Mouse (Mus musculus) large intestine, adult 2 months (tissue): ENCODE measurements around the gene Tekt5. TPM values are rescaled to one million over a fixed set of nuclear protein-coding genes. Genes with fewer than 3 reads are reported as not detected.

Experiments
- DNase-seq: peaks from one replicate; pipeline ENCODE4 v3.0.0-alpha.2; 2012; ENCODE audit warnings: low read depth, low spot score
- WGBS: fragments of 180-500 bp; shearing (Covaris S2); methylation state at CpG from one replicate; pipeline ENCODE4 v1.1.7; 2018; 5-methylcytosine and 5-hydroxymethylcytosine counted together
- polyA plus RNA-seq: library from polyadenylated mRNA; depleted of rRNA; stranded (reverse); fragments of >200 nt; gene quantifications from 2 replicates; pipeline ENCODE4 v1.2.3, GENCODE M21; 2012

The Tekt5 gene
- polyA plus RNA-seq, 1 experiment: 0.06 TPM

DNA sequence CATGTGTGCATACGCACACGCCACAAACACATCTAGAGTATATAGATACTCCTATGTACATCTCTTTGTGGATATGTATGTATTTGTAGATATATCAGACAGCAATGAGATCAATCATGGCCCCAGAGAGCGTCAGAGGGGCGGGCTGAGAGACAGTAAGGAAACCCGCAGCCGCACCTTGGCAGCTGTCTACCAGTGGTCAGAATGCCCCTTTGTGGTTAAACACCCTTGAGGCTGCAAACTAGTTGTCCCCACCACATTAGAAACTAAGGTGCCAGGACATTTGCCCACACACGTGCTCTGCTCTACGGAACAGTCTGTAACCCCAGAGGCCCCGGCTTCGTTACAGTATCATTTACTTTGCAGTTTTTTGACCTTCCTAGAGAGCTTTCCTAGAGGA, 55.4 kb downstream of the Tekt5 start:
- DNase-seq: no peak
- WGBS: 93% methylated on average over 10 of the region's 10 CpGs

DNA sequence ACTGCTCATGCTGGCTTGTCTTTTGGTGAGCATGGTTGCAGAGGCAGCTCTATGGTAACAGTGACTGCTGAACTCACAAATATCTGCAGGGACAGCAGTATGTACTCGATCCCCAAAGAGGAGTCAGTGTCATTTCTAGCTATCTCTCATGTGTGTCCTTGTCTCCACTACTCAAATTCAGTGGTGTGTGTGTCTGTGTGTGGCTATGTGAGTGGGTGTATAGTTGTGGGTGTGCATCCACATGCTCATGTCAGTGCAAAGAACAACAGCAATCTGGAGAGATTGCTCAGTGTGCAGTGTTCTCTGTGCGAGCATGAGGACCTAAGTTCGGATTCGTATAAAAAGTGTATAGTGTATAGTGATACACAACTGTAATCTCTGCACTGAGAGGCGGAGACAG, 56.7 kb downstream of the Tekt5 start:
- 84% methylated on average over 5 of the region's 5 CpGs for WGBS
- DNase-seq: no peak

DNA sequence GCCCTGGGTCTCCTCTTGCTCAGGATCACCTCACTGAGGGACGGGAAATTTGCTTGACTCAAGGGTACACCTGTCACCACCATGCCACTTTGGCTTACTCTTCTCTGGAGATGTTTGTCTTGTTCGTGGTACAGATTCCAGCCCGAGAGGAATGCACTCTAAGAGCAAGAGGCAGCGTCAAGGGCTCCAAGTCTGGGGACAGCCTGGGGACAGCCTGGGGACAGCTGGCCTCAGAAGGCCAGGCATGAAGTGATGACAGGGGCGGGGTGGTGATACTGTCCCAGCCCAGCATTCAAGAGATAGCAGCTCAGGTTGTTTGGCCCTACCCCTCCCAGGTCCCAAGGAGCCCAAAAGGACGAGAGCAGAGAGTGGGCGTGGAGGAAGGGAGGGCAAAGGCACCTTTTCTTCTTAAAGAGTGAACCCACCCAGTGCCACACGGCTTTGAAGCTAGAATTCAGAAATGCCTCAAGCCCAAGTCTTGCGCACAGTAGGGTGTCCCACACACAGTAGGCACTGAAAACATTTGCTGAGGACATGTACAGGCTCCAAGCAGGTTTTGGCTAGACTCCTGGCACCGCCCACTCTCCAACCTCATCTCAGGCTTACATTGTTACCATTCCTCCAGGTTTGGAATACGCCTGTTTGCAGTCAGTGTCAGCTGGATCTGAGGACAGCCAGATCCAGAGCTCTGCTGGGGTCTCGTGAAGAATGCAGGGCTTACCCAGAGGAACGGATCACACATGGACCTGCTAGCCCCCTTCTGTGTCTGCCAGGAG, 57.7 kb downstream of the Tekt5 start:
- no peak for DNase-seq
- 79% methylated on average over 13 of the region's 13 CpGs for WGBS

DNA sequence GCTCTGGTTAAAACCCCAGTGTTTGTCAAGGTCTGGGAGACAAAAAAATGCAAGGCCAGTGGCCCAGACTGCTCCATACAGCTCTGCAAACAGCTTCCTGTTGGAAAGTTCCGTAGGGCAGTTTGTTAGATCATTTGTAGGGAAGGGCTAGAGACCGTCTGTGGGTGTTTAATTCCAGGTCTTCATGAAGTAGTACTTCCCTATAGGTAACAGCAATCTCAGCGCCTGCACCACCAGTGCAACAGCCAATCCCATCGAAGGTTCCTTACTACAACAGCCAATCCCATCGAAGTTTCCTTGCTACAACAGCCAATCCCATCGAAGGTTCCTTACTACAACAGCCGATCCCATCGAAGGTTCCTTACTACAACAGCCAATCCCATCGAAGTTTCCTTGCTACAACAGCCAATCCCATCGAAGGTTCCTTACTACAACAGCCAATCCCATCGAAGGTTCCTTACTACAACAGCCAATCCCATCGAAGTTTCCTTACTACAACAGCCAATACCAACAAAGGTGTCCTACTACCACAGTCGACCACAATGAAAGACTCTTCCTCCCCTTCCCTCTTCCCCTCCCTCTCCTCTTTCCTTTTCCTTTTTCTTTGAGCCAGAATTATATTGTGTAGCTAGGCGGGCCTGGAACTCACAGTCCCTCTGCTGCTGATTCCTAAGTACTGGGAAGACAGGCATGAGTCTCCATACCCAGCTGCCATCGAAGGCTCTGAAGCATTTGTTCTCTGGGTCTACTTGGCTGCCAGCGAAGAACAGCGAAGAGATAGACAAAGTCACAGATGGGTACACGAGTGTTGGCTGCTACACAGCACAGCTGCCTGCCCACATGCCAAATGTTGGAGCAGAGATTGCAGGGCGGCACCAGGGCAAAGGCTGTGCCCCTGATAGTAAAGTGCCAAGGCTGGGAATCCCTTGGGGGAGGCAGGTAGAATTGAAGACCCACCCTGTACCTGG, 58.6 kb downstream of the Tekt5 start:
- DNase-seq: no peak
- WGBS: 83% methylated on average over 19 of the region's 19 CpGs

DNA sequence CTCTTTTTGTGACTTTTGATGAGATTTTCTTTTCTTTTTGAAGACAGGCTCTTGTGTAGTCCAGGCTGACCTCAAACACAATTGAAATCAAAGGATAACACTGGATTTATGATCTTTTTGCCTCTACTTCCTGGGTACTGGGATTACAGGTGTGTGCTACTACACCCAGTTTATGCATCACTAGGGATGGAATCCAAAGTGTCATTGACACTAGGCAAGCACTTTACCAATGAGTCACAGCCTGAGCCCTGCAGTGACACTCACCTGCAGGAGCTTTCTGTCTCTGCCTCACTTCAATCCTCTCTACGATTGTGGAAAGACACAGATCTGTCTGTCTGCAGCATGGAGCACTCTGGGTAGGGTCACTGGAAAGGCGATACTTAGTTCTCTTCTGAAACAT, 59.3 kb downstream of the Tekt5 start:
- 60% methylated on average over 2 of the region's 2 CpGs for WGBS

DNA sequence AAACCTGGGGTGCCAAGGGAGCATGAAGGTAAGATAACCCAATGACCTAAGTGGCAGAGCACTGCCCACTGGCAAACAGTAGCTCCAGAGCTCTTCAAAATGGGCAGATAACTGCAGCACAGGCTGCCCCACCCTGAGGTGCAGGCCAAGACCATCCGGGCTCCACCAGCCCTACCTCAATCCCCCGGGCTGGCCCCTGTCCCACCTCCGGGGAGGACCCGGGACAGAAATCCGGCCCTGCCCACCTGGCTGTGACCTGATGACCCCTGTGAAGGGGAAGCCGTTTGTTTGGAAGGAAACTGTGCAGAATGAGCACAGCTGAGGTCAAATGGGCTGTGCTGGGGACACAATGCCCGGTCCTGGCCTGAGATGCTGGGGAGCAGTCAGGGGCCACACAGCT, 62.6 kb downstream of the Tekt5 start:
- WGBS: 49% methylated on average over 7 of the region's 7 CpGs
- no peak for DNase-seq

More for the DNA sequence above, 59.3 kb downstream of the Tekt5 start:
- no peak for DNase-seq

DNA sequence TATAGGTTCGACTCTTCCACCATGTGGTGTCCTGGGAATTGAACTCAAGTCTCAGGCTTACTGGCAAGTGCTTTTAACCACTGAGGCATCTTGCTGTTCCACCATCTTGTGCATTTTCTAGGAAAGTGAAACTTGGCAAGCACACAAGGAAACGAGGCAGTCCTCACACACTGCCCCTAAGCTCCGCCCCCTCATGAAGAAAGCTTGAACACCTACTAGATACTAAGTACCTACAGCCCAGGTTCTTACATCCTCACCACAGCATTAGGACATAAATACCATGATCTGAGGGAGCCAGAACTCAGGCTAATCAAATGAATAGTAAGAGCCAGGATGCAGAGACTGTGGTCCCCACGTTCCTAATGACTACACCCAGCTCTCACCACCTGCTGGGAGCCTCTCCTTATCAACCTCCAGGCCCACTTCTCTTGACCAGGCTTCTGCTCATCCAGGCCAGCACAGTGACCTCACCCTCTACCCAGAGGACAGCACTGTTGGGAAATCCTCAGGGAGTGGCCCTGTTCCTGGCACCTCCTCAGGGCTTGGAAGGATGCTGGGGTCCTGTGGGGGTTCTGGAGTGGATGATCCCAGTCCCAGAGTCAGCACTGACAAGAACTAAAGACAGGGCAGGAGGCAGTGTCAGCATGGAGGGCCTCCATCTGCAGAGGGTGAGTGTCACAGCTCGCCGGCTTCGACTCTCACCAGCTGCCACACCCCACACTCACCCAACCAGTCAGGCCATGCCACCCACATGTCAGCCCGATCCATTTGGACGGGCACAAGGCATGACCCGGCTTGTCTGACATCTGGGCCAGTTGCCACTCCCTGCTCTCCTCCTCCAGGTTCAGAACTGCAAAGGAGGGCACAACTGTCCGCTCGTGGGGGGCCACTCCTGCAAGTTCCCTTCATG, 64.4 kb downstream of the Tekt5 start:
- no peak for DNase-seq
- WGBS: 34% methylated on average over 12 of the region's 12 CpGs

DNA sequence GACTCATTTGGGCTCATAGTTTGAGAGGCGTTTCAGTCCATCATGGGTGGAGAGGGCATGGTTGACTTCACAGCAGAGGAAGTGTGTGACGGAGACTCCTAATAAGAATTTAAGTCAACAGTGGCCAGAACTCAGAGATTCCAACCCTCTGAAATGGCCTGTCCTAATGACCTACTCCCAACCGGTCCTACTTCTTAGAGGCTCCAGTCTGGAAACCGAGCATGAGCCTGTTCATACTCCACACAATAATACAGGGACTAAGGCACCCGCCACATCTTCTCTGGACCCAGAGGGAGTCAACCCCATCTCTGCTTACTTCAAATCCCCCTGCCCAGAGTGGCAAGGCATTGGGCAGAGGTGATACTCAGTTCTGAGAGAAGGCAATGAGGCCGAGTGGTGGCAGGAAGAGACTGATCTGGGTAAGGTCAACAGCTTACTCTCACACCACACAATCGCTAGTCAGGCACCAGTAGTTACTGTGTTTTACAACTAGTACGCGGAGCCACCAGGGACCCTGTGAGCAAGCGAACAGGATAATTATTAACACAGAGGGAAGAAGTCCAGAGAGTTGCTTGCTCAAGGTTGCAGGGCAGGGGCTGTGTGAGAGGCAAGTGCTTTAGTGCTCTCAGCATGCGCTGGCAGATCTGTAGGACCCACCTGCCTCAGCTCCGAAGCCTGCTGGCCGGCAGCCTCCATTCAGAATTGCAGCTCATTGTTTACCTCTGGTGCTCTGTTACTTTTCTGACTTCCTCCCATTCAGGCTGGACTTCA, 67.5 kb downstream of the Tekt5 start:
- WGBS: 29% methylated on average over 13 of the region's 13 CpGs
- no peak for DNase-seq

DNA sequence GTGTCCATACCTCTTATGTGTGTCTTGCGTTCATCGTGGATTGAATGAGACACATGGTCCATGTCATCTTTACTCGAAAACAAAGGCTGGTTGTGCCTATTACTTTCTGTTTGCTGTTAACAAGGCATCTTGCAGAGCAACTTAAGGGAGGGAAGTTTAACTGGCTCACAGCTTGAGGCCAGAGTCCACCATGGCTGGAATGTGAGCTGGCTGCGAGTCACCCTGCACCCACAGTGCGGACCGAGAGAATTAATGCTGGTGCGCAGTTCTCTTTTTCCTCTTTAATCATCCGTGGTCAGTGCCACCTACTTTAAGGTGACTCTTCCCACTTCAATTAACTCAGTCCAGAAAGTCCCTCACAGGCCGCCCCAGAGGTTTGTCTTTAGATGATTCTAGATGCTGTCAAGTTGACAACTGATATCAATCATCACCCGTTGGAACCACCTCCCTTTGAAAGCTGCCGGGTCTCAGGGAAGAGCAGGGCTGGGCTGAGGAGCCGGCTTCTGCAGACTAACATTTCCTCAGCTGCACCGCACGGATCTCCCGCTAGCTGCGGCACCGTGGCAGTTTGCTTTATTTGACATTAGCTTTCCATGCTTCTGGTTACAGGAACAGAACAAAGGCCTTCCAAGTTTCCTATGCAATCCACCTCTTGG, 75.2 kb downstream of the Tekt5 start:
- no peak for DNase-seq
- WGBS: 22% methylated on average over 17 of the region's 17 CpGs

DNA sequence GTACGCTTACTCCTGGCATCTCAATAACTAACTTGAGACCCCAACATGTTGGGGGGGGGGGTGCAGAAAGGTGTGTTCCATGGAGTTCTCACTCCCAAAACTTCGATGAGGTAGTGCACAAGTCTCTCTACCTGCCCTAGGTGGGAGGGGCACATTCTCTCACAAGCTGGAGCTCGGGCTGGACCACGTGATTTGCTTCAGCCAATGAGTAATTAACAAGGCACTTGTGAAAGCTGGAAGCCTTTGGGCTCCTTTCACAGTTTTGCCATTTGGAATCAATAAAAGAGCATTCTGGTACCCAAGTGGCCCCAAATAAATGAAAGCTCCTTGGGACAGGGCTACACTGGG, 78.1 kb downstream of the Tekt5 start:
- 38% methylated on average over 4 of the region's 4 CpGs for WGBS
- no peak for DNase-seq

DNA sequence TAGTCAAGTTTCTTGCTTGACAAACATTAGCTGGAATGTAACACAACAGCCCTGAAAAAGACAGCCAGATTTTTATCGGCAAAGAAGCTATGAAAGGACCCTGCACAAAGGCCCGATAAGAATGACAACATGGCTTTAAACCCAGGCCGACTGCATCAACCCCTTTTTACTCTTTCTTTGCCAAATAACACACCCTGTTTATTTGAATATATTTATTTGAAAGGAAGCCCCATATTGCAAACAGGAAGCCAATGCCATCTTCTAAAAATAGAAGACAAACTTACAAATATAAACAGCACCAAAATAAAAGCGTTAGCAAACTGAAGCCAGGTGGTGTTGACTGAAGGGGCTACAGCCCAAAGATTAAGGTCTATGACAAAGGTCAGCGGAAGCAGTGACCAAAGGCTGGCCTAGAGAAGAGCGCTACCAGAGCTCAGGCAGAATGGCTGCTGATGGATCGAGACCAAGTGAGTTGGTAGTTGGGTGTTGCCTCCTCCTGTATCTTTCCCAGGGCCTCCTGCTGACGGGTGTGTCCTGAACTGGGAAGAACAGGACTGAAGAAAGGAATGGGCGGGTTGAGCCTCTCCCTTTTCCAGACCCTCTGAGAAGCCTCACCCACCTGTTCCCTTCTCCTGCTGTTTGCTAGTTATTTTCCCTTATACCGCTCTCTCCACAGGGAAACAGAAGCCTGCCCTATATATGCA, 78.6 kb downstream of the Tekt5 start:
- DNase-seq: no peak

DNA sequence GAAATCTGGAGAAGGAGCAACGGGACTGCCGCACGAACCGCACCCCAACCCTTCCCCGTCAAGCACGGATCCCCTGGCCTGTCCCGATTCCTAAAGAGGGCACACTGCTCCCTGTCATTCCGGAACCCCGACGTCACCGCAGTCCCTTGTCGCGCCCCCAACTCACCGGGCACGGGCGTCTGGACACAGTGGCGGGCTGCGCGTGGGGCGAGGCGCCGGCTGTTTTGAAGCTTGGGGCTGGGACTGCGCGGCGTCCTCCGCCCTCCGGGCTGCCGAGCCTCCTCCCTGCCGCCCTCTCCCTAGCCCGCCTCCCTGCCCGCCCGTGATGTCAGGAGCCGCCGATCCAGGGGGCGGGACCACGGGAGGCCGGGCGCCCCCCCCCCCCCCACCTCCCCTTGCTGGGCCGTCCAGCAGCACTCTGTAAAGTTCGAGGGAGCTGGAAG, 81.6 kb downstream of the Tekt5 start, which contains the start of gene Emp2:
Emp2 (minus strand) TSS at position 323 of the 443 bp plus-strand sequence.
- under 1% methylated on average over 36 of the region's 40 CpGs for WGBS
- DNase-seq: no peak

More for the DNA sequence above, 78.6 kb downstream of the Tekt5 start:
- WGBS: 50% methylated on average over 10 of the region's 10 CpGs

DNA sequence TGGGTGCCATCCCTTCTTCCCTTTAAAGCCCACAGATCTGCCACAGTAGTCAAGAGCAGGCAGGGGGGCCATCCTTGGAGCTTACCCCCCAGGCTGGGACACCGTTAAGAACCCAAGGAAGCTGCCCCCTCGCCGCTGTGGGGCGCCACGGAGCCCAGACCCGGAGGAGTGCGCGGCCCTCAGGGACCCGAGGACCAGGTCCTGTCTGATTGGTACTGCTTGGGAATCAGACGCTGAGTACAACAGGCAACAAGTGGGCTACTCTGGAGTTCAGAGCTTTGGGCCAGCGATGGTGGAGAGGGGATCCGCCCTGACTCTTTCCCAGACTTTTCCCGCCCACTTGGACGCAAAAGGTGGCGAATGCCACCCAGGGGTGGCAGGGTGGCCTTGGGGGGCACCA, 82.1 kb downstream of the Tekt5 start:
- no peak for DNase-seq
- WGBS: 2% methylated on average over 15 of the region's 15 CpGs

DNA sequence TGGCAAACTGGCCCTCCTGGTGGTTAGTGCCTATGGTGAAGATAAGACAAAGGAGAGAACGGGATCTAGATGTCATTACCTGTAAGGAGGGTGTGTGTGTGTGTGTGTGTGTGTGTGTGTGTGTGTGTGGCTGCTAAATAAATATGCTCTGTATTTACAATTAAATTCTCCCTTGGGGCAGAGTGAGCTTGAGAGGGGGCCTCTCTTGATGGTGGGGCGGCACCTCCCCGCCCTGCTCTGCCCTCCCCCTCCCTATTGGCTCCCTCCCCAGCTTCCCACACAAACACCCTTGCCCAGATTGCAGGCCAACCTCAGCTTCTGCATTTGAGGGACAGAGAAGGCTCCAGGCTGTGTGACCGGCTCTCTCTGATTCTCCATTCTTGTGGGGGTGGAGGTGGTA, 83.3 kb downstream of the Tekt5 start:
- DNase-seq: no peak
- 34% methylated on average over 4 of the region's 4 CpGs for WGBS

DNA sequence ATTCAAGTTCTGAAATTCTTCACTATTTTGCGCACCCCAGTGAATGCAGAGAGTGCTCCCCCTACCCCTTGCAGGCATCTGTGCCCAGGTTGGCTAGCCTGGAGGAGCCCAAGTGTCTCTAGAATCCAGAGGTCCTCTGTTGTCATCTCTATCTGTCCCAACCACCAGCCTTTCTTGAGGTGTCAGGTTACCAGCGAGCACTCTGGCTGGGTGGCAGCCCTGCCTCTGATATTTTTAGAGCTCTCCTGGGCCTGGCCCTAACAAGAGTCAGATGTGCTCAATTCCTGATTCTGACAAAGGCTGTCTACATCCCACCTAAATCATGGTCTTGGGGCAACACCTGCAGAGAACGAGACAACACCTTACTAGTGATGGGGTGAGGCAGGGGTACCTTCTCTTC, 84.2 kb downstream of the Tekt5 start:
- WGBS: 60% methylated on average over 3 of the region's 3 CpGs
- no peak for DNase-seq

DNA sequence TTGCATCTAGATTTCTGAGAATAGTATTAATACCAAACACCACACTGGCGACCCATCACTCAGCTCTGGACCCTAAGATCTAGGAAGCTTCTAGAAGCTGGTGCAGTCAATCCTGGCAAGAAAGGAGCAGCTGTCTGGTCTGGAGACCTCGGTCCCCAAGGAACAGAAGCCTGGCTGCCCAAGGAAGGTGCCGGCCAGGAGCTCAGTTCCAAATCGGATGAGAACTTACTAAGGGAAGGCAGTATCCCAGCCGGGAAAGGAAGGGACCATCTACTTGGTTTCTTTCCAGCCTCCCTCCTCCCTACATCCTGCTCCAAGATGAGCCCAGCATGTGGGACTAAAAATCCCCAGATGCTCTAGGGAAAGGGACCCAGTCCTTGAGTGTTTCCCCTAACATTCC, 84.8 kb downstream of the Tekt5 start:
- no peak for DNase-seq
- WGBS: 78% methylated on average over 5 of the region's 5 CpGs
